Mouse (Mus musculus) hindbrain, embryonic 15.5 days (tissue): ENCODE data around the gene Fry. TPM values are rescaled to one million over a fixed set of nuclear protein-coding genes. Genes with fewer than 3 reads are reported as not detected.

Source experiments
- ATAC-seq: fragments of 200-750 bp; cut with Nextera tagmentation; 2 replicates; pipeline ENCODE4 v1.8.0; 2017; ENCODE audit warnings: low read depth, moderate number of reproducible peaks, moderate TSS enrichment; ENCODE audit not compliant: low FRiP score
- H3K27ac ChIP-seq: fragments of 300-500 bp; sonication (generic); replicated peaks from 2 replicates; pipeline ENCODE4 v1.5.1; 2015; ENCODE audit warnings: mild to moderate bottlenecking, inconsistent platforms
- H3K27me3 ChIP-seq: fragments of 300-500 bp; sonication (generic); 2 replicates; pipeline ENCODE4 v1.6.1; 2015; ENCODE audit warnings: control low read depth, inconsistent platforms
- H3K36me3 ChIP-seq: fragments of 300-500 bp; sonication (generic); 2 replicates; pipeline ENCODE4 v1.6.1; 2015; ENCODE audit warnings: control low read depth, inconsistent platforms
- H3K4me1 ChIP-seq: fragments of 300-500 bp; sonication (generic); replicated peaks from 2 replicates; pipeline ENCODE4 v1.6.1; 2015; ENCODE audit warnings: control low read depth, inconsistent platforms
- H3K4me2 ChIP-seq: fragments of 300-500 bp; sonication (generic); 2 replicates; pipeline ENCODE4 v1.6.1; 2015; ENCODE audit warnings: moderate library complexity, mild to moderate bottlenecking, inconsistent platforms
- H3K4me3 ChIP-seq: fragments of 300-500 bp; sonication (generic); 2 replicates; pipeline ENCODE4 v1.5.1; 2015; ENCODE audit warnings: mild to moderate bottlenecking, inconsistent platforms
- H3K9ac ChIP-seq: fragments of 300-500 bp; sonication (generic); 2 replicates; pipeline ENCODE4 v1.6.1; 2015; ENCODE audit warnings: inconsistent platforms
- H3K9me3 ChIP-seq: fragments of 300-500 bp; sonication (generic); 2 replicates; pipeline ENCODE4 v1.6.1; 2016; ENCODE audit warnings: control low read depth, inconsistent platforms
- WGBS: fragments of 180-500 bp; shearing (Covaris S2); methylation state at CpG from one replicate; pipeline ENCODE4 v1.1.7; 2015; 5-methylcytosine and 5-hydroxymethylcytosine counted together
- polyA plus RNA-seq: library from polyadenylated mRNA; unstranded; fragments of >200 nt; fragmentation: Nextera tagmentation; extraction: Ambion mirVana; gene quantifications from 2 replicates; pipeline ENCODE4 v1.2.1, GENCODE M21; 2015

The Fry gene
- polyA plus RNA-seq, 1 experiment from 2014 or later, result 52.0 TPM

- Histone ChIP-seq H3K36me3 (peaks cover 66% of the 10 kb centered on the region), H3K27ac (no peak overlapping the region), H3K9ac (no peak overlapping the region), H3K4me2 (no peak overlapping the region), H3K4me3 (no peak overlapping the region), H3K9me3 (no peaks in the 10 kb centered on the region; the same call in 1 of the 2 replicates), H3K4me1 (no peaks in the 10 kb centered on the region), H3K27me3 (no peaks in the 10 kb centered on the region)
- ATAC-seq, result no peak
These were observed 296.4 kb downstream of the Fry start for GRCm38 (mm10) chr5:150414823-150415222.

- Histone ChIP-seq H3K36me3 (peaks cover 74% of the 10 kb centered on the region), H3K9ac (no peak overlapping the region), H3K4me1 (no peaks in the 10 kb centered on the region), H3K27ac (no peak overlapping the region), H3K4me2 (no peak overlapping the region), H3K9me3 (no peaks in the 10 kb centered on the region; the same call in 1 of the 2 replicates), H3K4me3 (no peak overlapping the region), H3K27me3 (no peaks in the 10 kb centered on the region)
- ATAC-seq, result no peak
- 95% methylated on average over 2 of the region's 2 CpGs for WGBS
These were observed 298.8 kb downstream of the Fry start for GRCm38 (mm10) chr5:150417223-150417622.

- Histone ChIP-seq H3K9me3 (no peaks in the 10 kb centered on the region; the same call in 1 of the 2 replicates), H3K4me3 (no peak overlapping the region), H3K9ac (no peak overlapping the region), H3K27ac (no peak overlapping the region), H3K4me2 (no peak overlapping the region), H3K36me3 (peaks cover 81% of the 10 kb centered on the region), H3K27me3 (no peaks in the 10 kb centered on the region), H3K4me1 (no peaks in the 10 kb centered on the region)
- no peak for ATAC-seq
- WGBS, result 83% methylated on average over 6 of the region's 6 CpGs
These were observed 299.6 kb downstream of the Fry start for GRCm38 (mm10) chr5:150418035-150418434.

GRCm38 (mm10) chr5:150425038-150425437 lies 306.6 kb downstream of the Fry start:
- no peak overlapping the region for H3K27ac ChIP-seq
- no peaks in the 10 kb centered on the region for H3K27me3 ChIP-seq
- H3K36me3 ChIP-seq, result peaks cover 79% of the 10 kb centered on the region
- no peaks in the 10 kb centered on the region for H3K4me1 ChIP-seq
- no peak; the same call in 1 of the 2 replicates for ATAC-seq
- no peak overlapping the region for H3K4me2 ChIP-seq
- H3K9ac ChIP-seq, result no peak overlapping the region
- WGBS, result 68% methylated on average over 5 of the region's 5 CpGs
- H3K9me3 ChIP-seq, result no peaks in the 10 kb centered on the region
- no peak overlapping the region for H3K4me3 ChIP-seq

GRCm38 (mm10) chr5:150426595-150426994 lies 308.1 kb downstream of the Fry start:
- no peak for ATAC-seq
- WGBS, result 93% methylated on average over 3 of the region's 3 CpGs
- no peaks in the 10 kb centered on the region for H3K4me1 ChIP-seq
- H3K27ac ChIP-seq, result no peak overlapping the region
- H3K4me3 ChIP-seq, result no peak overlapping the region
- H3K9ac ChIP-seq, result no peak overlapping the region
- H3K36me3 ChIP-seq, result peaks cover 81% of the 10 kb centered on the region
- H3K4me2 ChIP-seq, result no peak overlapping the region
- H3K9me3 ChIP-seq, result no peaks in the 10 kb centered on the region
- no peaks in the 10 kb centered on the region for H3K27me3 ChIP-seq

GRCm38 (mm10) chr5:150431286-150431685 lies 312.8 kb downstream of the Fry start:
- no peak overlapping the region for H3K27ac ChIP-seq
- H3K27me3 ChIP-seq, result no peaks in the 10 kb centered on the region
- H3K9ac ChIP-seq, result no peak overlapping the region
- no peak overlapping the region for H3K4me3 ChIP-seq
- H3K4me1 ChIP-seq, result no peaks in the 10 kb centered on the region
- no peak overlapping the region for H3K4me2 ChIP-seq
- 98% methylated on average over 7 of the region's 7 CpGs for WGBS
- peaks cover 83% of the 10 kb centered on the region for H3K36me3 ChIP-seq
- no peak for ATAC-seq
- no peaks in the 10 kb centered on the region for H3K9me3 ChIP-seq

GRCm38 (mm10) chr5:150432960-150433359 lies 314.5 kb downstream of the Fry start:
- no peaks in the 10 kb centered on the region for H3K4me1 ChIP-seq
- no peak overlapping the region for H3K4me3 ChIP-seq
- no peaks in the 10 kb centered on the region for H3K27me3 ChIP-seq
- no peak for ATAC-seq
- peaks cover 77% of the 10 kb centered on the region for H3K36me3 ChIP-seq
- H3K27ac ChIP-seq, result no peak overlapping the region
- WGBS, result 98% methylated on average over 2 of the region's 2 CpGs
- no peak overlapping the region for H3K9ac ChIP-seq
- no peak overlapping the region for H3K4me2 ChIP-seq
- no peaks in the 10 kb centered on the region for H3K9me3 ChIP-seq

- Histone ChIP-seq H3K4me1 (no peaks in the 10 kb centered on the region), H3K4me2 (peak overlapping the region; percentile 43), H3K4me3 (peak overlapping the region; percentile 13), H3K27ac (no peak overlapping the region), H3K9me3 (no peaks in the 10 kb centered on the region), H3K9ac (0 out of 2 replicates have a peak overlapping the region, but pooled peaks have one; percentile 25), H3K27me3 (no peaks in the 10 kb centered on the region), H3K36me3 (peaks cover 72% of the 10 kb centered on the region)
- ATAC-seq, result no peak
- 26% methylated on average over 34 of the region's 34 CpGs for WGBS
These were observed 318.4 kb downstream of the Fry start for GRCm38 (mm10) chr5:150436629-150437389.

GRCm38 (mm10) chr5:150441690-150442089 lies 323.2 kb downstream of the Fry start:
- 37% methylated on average over 7 of the region's 7 CpGs for WGBS
- no peak overlapping the region for H3K4me2 ChIP-seq
- H3K36me3 ChIP-seq, result peaks cover 46% of the 10 kb centered on the region

GRCm38 (mm10) chr5:150451281-150452003 lies 333.0 kb downstream of the Fry start:
- Histone ChIP-seq H3K4me3 (no peak overlapping the region), H3K9ac (no peak overlapping the region), H3K27me3 (no peaks in the 10 kb centered on the region), H3K27ac (no peak overlapping the region), H3K4me2 (no peak overlapping the region), H3K9me3 (0 out of 2 replicates have a peak, but pooled peaks cover 4% of the 10 kb centered on the region), H3K4me1 (no peaks in the 10 kb centered on the region), H3K36me3 (peaks cover 95% of the 10 kb centered on the region)
- ATAC-seq, result no peak
- 84% methylated on average over 9 of the region's 9 CpGs for WGBS

More at GRCm38 (mm10) chr5:150441690-150442089, 323.2 kb downstream of the Fry start:
- H3K4me1 ChIP-seq, result no peaks in the 10 kb centered on the region
- H3K27me3 ChIP-seq, result no peaks in the 10 kb centered on the region
- H3K9me3 ChIP-seq, result no peaks in the 10 kb centered on the region
- H3K27ac ChIP-seq, result no peak overlapping the region
- ATAC-seq, result no peak
- H3K9ac ChIP-seq, result no peak overlapping the region
- no peak overlapping the region for H3K4me3 ChIP-seq

GRCm38 (mm10) chr5:150452004-150452626 lies 333.7 kb downstream of the Fry start:
- Histone ChIP-seq H3K9me3 (0 out of 2 replicates have a peak, but pooled peaks cover 4% of the 10 kb centered on the region), H3K4me3 (no peak overlapping the region), H3K4me1 (no peaks in the 10 kb centered on the region), H3K9ac (no peak overlapping the region), H3K36me3 (peaks cover 90% of the 10 kb centered on the region), H3K27ac (no peak overlapping the region), H3K4me2 (no peak overlapping the region), H3K27me3 (no peaks in the 10 kb centered on the region)
- 37% methylated on average over 1 of the region's 1 CpGs for WGBS
- ATAC-seq, result no peak

- no peaks in the 10 kb centered on the region for H3K4me1 ChIP-seq
These were observed 334.2 kb downstream of the Fry start for GRCm38 (mm10) chr5:150452671-150453070.

More at GRCm38 (mm10) chr5:150452671-150453070, 334.2 kb downstream of the Fry start:
- no peak overlapping the region for H3K27ac ChIP-seq
- ATAC-seq, result no peak
- H3K4me2 ChIP-seq, result no peak overlapping the region
- H3K9me3 ChIP-seq, result 0 out of 2 replicates have a peak, but pooled peaks cover 4% of the 10 kb centered on the region
- H3K4me3 ChIP-seq, result no peak overlapping the region
- peaks cover 88% of the 10 kb centered on the region for H3K36me3 ChIP-seq
- H3K9ac ChIP-seq, result no peak overlapping the region
- H3K27me3 ChIP-seq, result no peaks in the 10 kb centered on the region
